Mouse (Mus musculus) inflammation-experienced regulatory T-cells, adult 6 months (primary cell): ENCODE data around the gene Krt6a. TPM values are rescaled to one million over a fixed set of nuclear protein-coding genes. Genes with fewer than 3 reads are reported as not detected.
"Not testable (repeated sequence)": the region's sequence is repeated elsewhere in the genome, so short reads cannot be mapped to it uniquely, and the experiment has no call there.

Source experiments
- ATAC-seq: one replicate; pipeline ENCODE4 v1.8.0; 2017
- polyA plus RNA-seq, 3 experiments: library from polyadenylated mRNA; unstranded; fragments of 100-300 nt; shearing (Covaris generic); gene quantifications; one replicate each; pipeline ENCODE4 v1.2.1; 2017

The Krt6a gene
- not detected for polyA plus RNA-seq

DNA sequence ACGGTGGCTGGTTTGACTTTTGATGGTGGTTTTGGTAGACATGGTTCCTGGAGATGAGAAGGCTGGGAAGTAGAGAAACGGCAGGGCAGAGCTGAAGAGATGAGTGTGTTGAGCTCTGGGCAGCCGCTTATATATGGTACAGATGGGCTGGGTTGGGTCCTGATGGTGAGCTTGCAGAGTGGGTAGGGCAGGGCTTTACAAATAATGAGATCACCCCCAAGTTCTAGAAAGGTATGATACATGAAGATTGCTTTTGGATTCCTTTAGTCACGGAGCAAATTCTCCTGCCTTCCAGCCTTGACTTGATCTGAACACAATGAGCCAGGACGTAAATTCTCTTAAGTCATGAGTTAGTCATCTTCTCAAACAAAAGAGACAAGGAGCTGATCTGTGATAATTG is at the start of gene Krt6a:
Gene Krt6a, minus strand, starts transcription at position 101 of the 400 bp plus-strand sequence.
- no peak for ATAC-seq

- no peak for ATAC-seq
Observed at GRCm38 (mm10) chr15:101742711-101743110, 48.6 kb upstream of the Krt6a start, which contains the start of gene Krt71. Krt71 (minus strand) TSS chr15:101743109.

DNA sequence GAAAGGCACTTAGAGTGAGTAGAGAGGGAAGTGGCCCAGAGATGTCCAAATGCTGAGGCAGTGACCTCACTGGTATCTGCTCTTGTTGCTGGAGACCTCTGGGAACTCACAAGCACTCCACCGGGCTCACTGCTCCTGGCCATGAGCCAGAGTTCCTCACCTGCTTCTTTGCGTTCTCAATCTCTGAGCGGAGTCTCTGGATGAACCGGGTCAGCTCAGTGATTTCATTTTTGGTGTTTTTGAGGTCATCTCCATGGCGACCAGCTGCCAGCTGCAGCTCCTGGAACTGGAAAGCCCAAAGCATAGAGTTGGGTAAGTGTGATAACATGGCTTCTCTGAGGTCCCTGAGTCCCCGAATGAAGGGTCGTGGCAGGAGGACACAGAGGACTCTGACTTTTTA is 43.7 kb upstream of the Krt6a start:
- no peak for ATAC-seq

GRCm38 (mm10) chr15:101730653-101731052 is 36.5 kb upstream of the Krt6a start:
- no peak for ATAC-seq

DNA sequence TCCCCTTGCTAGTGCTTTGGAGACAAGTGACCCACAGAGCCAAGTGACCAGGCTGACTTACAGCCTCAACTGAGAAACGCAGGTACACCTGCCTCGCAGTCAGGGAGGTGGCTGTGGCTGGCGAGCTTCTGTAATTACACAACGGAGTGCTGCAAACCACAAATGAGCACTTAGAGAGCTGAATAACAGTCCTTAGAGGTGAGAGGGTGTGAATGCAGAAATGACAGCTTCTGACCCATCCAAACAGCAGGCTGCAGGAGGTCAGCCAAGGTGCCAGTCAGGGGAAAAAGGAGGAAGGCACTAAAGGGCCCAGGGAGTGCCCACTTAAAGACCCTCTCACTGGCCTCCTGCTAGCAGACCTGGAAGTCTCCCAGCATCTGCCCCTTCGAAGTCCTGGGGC is 30.6 kb upstream of the Krt6a start:
- ATAC-seq, result no peak

- ATAC-seq, result no peak
Observed at GRCm38 (mm10) chr15:101715831-101716230, 21.7 kb upstream of the Krt6a start.

- ATAC-seq, result no peak
Observed at GRCm38 (mm10) chr15:101714356-101714755, 20.2 kb upstream of the Krt6a start.

GRCm38 (mm10) chr15:101713731-101714130 is 19.6 kb upstream of the Krt6a start:
- ATAC-seq, result no peak

DNA sequence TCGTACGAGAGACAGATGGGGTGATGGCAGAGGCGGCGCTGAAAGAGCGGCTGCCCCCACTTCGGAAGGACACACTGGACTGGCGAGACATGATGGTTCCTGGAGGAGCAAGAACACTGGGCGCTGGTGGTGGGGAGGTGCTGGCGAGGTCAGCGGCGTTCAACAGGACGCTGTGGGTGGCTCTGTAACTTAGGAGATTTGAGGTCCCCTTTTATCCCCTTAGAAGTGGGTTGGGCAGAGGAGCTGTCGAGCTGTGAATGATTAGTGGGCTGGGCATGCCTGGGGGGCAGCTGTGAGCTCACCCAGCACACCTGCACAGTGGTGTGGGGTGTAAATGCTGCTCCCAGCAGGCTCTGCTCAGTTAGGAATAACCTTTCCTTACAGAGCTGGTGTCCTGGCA is 18.6 kb upstream of the Krt6a start, which contains the start of gene Krt5:
Gene Krt5, minus strand, starts transcription at position 179 of the 400 bp plus-strand sequence.
- no peak for ATAC-seq

- no peak for ATAC-seq
Observed at GRCm38 (mm10) chr15:101708683-101709082, 14.6 kb upstream of the Krt6a start.

DNA sequence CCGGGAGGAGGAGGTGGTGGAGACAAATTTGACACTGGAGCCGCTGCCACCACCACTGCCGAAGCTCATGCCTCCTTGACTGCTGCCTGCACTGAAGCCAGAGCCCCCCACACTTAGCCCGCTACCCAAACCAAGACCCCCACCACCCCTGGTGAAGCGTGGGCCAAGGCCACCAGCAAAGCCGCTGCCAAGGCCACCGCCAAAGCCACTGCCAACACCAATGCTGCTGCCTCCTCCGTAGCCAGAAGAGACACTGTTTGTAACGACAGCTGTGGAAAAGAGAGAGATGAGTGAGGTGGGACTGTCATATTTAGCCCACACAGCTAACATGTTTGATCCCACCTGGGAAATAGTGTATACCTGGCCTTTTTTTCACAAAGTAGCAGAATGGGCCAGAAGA is 13.3 kb upstream of the Krt6a start:
- no peak for ATAC-seq

- no peak for ATAC-seq
Observed at GRCm38 (mm10) chr15:101704066-101704465, 10.0 kb upstream of the Krt6a start.

DNA sequence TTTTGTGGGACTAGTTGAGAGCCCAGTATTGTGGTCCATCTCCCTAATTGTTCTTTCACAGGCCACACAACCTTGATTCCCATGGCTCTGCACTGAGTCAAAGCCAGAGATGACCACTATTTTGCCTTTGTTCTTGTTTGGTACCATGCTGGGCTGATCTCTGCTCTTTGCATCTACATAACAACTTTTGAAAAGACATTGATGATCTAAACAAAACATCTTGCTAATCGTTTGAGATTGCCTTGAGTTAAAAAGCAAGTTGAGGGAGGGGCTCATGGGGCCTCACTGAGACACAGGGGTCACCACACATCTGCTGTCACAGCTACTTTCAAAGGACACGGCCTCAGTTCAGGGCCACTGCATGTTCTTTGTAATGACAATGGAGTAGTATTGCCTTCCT is 8.3 kb upstream of the Krt6a start:
- ATAC-seq, result no peak

GRCm38 (mm10) chr15:101699866-101700265 is 5.8 kb upstream of the Krt6a start:
- no peak for ATAC-seq

DNA sequence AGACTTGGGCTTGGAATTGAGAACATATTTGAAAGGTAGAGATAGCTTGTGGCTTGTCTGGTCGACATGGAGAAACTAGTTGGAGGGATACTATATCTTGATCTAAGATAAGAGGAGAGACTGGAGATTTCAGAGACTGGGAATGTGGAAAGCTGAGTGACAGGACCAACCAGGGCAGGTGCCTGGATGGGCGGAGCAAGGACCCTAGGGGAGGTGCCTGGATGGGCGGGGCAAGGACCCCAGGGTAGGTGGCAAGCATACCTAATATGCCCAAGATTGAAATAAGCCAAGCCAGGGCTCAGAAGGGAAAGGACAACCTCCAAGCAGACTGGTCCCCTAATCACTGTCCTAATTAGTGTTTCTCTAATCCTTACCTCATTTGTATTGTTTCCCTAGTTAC is 5.1 kb upstream of the Krt6a start:
- no peak for ATAC-seq

- ATAC-seq, result no peak
Observed at GRCm38 (mm10) chr15:101697326-101698188, 3.5 kb upstream of the Krt6a start.

- not testable (repeated sequence) for ATAC-seq
Observed at GRCm38 (mm10) chr15:101690460-101690859, 3.6 kb downstream of the Krt6a start.

DNA sequence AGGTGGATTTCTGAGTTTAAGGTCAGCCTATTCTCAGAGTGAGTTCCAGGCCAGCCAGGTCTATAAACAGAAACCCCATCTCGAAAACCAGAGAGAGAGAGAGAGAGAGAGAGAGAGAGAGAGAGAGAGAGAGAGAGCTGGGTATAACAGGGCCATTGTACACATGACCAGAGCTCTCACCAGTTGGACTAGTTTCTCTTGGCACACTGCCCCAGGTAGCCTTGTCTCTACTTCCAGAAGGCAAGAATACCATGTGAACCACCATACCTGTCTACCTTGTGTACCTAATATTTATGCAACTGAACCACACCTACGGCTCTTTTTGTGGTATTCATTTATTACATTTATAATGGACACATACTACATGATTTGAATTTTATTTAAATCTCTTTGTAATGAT is 5.9 kb downstream of the Krt6a start:
- ATAC-seq, result no peak

DNA sequence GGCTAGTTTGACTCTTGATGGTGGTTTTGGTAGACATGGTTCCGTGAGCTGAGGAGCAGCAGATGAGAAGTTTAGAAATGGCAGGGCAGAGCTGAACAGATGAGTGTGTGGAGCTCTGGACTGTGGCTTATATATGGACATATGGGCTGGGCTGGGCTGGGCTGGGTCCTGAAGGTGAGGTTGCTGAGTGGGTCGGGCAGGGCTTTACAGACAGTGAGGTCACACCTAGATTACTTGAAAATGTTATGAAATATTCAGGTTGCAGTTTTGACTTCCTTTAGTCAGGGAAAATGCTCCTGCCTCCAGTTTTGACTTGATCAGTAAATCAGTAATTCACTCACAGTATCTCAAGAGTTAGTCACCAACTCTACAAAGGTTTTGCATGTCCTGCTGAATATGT is 13.9 kb downstream of the Krt6a start, which contains the start of gene Krt6b:
Gene Krt6b, minus strand, starts transcription at position 101 of the 400 bp plus-strand sequence.
- no peak for ATAC-seq

DNA sequence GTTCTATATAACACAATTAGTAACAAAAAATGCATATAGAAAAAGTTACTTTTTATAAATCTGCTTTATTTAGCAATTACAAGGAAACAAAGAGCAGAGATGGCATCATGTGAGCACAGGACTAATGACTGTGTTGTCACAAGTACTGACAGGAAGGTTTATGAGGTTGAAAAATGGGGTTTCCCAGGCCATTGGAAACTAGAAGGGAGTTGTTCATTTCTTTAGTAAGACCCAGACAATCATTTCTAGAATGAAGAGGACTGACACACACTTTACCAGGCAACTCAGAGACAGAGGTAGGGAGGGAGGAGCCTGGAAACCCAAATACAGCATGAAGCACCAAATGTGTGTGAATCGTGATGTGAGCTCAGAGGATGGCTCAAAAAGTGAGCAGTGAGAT is 18.1 kb downstream of the Krt6a start:
- ATAC-seq, result no peak

- ATAC-seq, result no peak
Observed at GRCm38 (mm10) chr15:101652736-101653265, 41.3 kb downstream of the Krt6a start.

GRCm38 (mm10) chr15:101647280-101647679 is 46.8 kb downstream of the Krt6a start, which contains the start of gene Gm5478:
Gm5478 (minus strand) TSS chr15:101647380.
- no peak for ATAC-seq
